Mouse (Mus musculus) embryo, embryonic 10.5 days (tissue): ENCODE data around the gene Pla2g2d.

ENCODE experiments used
- DNase-seq: peaks from one replicate; pipeline ENCODE4 v3.0.0-alpha.2; 2015; ENCODE audit warnings: low spot score

The Pla2g2d gene

GRCm38 (mm10) chr4:138775435-138775834 is at the start of gene Pla2g2d:
Gene Pla2g2d, plus strand, starts transcription at chr4:138775735.
- DNase-seq = no peak

- DNase-seq = no peak
Measured at GRCm38 (mm10) chr4:138725751-138726150, 49.8 kb upstream of the Pla2g2d start.

GRCm38 (mm10) chr4:138729018-138729703 is 46.4 kb upstream of the Pla2g2d start:
- DNase-seq = peak; percentile 49

- DNase-seq = no peak
Measured at GRCm38 (mm10) chr4:138734105-138734504, 41.4 kb upstream of the Pla2g2d start.

GRCm38 (mm10) chr4:138734863-138735262 is 40.7 kb upstream of the Pla2g2d start:
- no peak for DNase-seq

GRCm38 (mm10) chr4:138737031-138737430 is 38.5 kb upstream of the Pla2g2d start, which contains the start of gene Ubxn10:
Gene Ubxn10, minus strand, starts transcription at chr4:138737167.
- no peak for DNase-seq

GRCm38 (mm10) chr4:138739136-138739851 is 36.2 kb upstream of the Pla2g2d start:
- DNase-seq = peak; percentile 53

GRCm38 (mm10) chr4:138745884-138746283 is 29.7 kb upstream of the Pla2g2d start:
- DNase-seq = peak; percentile 63

GRCm38 (mm10) chr4:138746866-138747265 is 28.7 kb upstream of the Pla2g2d start:
- DNase-seq = no peak

DNA sequence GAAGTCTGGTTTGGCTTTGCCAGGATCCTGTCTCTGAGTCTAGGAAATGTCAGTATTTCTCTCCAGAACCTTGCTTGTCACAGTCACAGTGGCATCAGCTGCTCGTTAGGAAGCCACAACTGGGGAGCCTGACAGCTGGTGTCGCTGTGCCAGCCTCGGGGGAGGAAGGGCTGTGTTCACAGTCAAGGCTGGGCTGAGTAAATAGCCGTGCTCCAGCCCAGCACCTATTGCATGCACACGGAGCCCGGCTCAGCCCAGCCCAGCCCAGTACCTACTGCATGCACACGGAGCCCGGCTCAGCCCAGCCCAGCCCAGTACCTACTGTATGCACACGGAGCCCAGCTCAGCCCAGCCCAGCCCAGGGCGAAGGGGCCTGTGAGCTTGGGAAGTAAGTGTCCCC is 27.7 kb upstream of the Pla2g2d start:
- DNase-seq = no peak

- peak; percentile 69 for DNase-seq
Measured at GRCm38 (mm10) chr4:138748369-138749072, 27.0 kb upstream of the Pla2g2d start.

DNA sequence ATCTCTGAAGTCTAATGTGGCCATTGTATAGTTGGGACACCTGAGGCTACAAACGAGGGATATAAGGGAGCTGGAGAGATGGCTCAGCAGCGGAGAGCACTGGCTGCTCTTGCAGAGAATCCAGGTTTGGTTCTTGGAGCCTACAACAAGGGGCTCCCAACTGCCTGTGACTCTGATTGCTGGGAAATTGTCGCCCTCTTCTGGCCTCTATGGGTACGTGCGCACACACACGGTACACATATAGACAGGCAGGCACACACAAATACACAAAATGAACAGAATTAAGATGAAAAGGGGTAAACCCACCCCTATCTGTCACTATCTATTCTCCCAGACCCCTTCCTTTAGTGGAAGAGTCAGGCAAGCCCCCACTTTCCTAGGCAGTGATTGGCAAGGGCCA is 22.9 kb upstream of the Pla2g2d start:
- DNase-seq = no peak

DNA sequence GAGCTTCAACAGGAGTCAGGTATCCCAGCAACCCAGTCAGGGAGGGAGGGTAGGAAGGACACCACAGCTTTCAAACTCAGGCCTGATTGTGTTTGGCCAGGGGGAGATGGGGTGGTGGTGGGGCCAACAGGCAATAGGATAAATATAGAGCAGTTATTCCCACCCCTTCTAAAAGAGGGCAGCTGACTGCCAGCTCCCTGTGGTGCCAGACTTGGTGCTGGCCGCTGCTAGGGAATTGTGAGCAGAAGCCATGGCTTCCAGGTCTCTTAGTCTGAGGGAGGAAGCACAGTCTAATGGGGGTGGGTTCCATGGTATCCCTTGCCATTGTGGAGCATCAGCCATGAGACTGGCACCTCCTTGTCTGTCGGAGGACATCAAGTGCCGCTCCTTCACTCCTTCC is 21.9 kb upstream of the Pla2g2d start:
- DNase-seq = no peak

- DNase-seq = no peak
Measured at GRCm38 (mm10) chr4:138754432-138754831, 21.1 kb upstream of the Pla2g2d start.

DNA sequence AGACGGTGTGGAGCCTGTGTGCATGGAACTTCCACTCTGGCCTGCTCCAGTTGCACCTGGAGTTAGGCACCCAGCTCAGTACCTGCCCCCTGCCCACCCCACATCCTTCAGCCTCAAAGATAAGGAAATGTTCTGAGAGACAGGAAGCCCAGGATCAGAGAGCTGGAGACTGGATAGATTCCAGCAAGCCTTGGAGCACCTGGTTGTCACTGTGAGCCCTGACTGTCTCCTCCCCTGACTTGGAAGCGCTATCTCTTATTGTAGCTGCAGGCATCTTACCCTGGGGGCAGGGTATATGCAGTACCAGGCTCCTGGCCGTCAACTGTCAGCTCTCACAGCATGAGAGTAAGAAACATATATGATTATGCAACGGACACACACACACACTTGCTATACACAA is 20.1 kb upstream of the Pla2g2d start:
- DNase-seq = no peak

GRCm38 (mm10) chr4:138755983-138756382 is 19.6 kb upstream of the Pla2g2d start:
- no peak for DNase-seq

GRCm38 (mm10) chr4:138757416-138757815 is 18.1 kb upstream of the Pla2g2d start, which contains the start of gene Pla2g2f:
Gene Pla2g2f, minus strand, starts transcription at chr4:138757626.
- no peak for DNase-seq

DNA sequence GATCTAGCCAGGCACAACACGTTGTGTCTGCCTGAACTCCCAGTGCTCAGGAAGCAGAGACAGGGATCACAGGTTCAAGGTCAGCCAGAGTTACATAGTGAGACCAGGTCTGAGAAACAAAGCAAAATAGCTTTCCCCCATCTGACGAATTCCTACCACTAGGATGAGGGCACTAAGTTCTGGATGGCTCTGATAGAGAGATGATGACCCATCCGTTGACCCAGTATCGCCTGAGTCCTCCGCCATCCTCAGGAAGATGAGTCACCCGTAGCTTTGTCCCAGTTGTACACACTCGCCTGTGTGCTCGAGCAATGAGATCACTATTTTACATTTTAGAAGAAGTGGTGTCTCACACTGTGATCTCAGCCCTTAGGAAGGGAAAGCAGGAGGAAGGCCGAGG is 13.3 kb upstream of the Pla2g2d start:
- DNase-seq = no peak

DNA sequence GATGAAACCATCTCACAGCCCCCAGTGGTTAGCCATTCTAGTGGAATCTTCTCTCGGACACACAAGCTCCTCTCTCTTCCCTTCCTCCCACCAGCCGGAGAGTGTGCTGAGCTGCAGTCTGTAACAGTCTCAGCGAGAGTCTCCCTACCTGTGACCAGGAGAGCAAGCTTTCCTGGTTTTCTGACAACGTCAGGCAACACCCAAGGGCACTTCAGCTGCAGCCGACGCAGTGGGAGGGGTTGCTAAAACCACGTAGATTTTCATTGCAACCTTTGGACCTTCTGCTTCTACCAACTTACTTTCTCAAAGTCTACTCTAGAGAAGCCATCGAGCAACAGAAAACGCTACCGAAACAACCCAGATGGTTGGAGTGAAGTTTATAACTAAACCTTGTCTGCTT is 3.6 kb upstream of the Pla2g2d start:
- no peak for DNase-seq

DNA sequence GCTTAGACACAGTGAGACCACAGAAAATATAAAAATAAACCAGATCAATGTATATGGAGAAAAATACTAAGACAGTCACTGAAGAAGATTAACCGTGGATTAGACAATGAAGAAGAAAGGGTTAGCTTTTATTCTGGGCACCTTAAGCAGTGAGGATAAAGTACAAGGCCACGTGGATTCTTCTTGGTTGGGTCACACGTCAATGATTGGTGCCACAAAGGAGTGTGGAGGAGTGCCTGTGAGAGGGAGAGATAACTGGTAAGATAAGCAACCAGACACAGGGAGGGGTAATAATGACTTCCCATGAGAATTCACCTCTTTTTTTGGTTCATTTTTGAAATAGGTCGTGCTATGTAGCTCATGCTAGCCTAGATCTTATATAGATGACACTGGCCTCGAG is 3.1 kb upstream of the Pla2g2d start:
- DNase-seq = no peak

GRCm38 (mm10) chr4:138777417-138778407 is 2.2 kb downstream of the Pla2g2d start:
- peak; percentile 38 for DNase-seq

GRCm38 (mm10) chr4:138780300-138780699 is 4.8 kb downstream of the Pla2g2d start:
- no peak for DNase-seq
